Mouse (Mus musculus): ENCODE results near the gene Sectm1a.
"Not testable (repeated sequence)": the region's sequence is repeated elsewhere in the genome, so short reads cannot be mapped to it uniquely, and the experiment has no call there.

Gene Sectm1a

GRCm38 (mm10) chr11:121045286-121045685 is 35.7 kb downstream of the Sectm1a start:
- no peak for DNase-seq

- not testable (repeated sequence) for DNase-seq
Measured at GRCm38 (mm10) chr11:121043025-121043424, 38.0 kb downstream of the Sectm1a start.

- DNase-seq: no peak
Measured at GRCm38 (mm10) chr11:121042480-121042879, 38.5 kb downstream of the Sectm1a start.

- DNase-seq: no peak
Measured at GRCm38 (mm10) chr11:121041636-121042035, 39.4 kb downstream of the Sectm1a start.

- DNase-seq: peak; percentile 87
Measured at GRCm38 (mm10) chr11:121041212-121041611, 39.8 kb downstream of the Sectm1a start.

GRCm38 (mm10) chr11:121039302-121039701 is 41.7 kb downstream of the Sectm1a start, which contains the start of gene Cd7:
Cd7 (minus strand) TSS chr11:121039418.
- no peak for DNase-seq

- DNase-seq: no peak
Measured at GRCm38 (mm10) chr11:121038366-121039240, 42.4 kb downstream of the Sectm1a start.

- DNase-seq: no peak
Measured at GRCm38 (mm10) chr11:121033118-121033517, 47.9 kb downstream of the Sectm1a start.

- no peak for DNase-seq
Measured at GRCm38 (mm10) chr11:121027259-121027658, 53.8 kb downstream of the Sectm1a start.

- DNase-seq: no peak
Measured at GRCm38 (mm10) chr11:121024163-121024562, 56.9 kb downstream of the Sectm1a start.

- no peak for DNase-seq
Measured at GRCm38 (mm10) chr11:121019501-121019900, 61.5 kb downstream of the Sectm1a start.

- peak; percentile 84 for DNase-seq
Measured at GRCm38 (mm10) chr11:121017703-121018102, 63.3 kb downstream of the Sectm1a start.
